Mouse (Mus musculus) heart, postnatal 0 days (tissue): Measurements from ENCODE around the gene Ccdc12.

ENCODE experiments used
- CTCF ChIP-seq: IDR thresholded peaks from 2 replicates; pipeline ENCODE4 v1.5.1; 2016; ENCODE audit warnings: antibody characterized with exemption, control low read depth, low read depth
- EP300 ChIP-seq: IDR thresholded peaks from 2 replicates; pipeline ENCODE4 v1.6.1; 2016; ENCODE audit warnings: antibody characterized with exemption, low read depth

DNA sequence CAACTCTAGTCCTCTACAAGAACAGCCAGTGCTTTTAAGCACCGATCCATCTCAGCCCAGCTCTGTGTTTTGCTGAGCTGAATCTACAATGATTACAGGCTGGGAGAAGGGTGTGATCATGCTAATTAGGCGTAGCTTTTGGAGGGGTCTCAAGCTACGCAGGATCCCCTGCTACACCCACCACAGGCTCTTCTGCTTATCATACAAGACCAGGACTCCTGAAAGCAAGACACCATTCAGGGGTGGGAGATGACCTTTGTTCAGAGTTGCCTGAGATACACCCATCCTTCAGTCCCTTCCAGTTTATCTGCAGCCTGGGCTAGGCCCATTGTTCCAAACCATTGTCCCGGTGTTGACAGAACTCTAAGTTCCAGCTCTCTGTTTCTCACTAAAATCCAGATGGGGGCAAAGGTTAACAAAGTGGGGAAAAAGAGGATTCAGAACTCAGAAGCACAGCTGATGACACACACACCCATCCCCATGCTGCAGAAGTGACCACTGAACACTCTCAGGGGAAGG is 96.7 kb downstream of the Ccdc12 start:
- no peak for TF ChIP-seq CTCF
- TF ChIP-seq EP300 = no peak
